Mouse (Mus musculus) MEL (cell line): ENCODE results near the gene Eml2.

Source experiments
- CHD1 ChIP-seq: IDR thresholded peaks from 2 replicates; pipeline ENCODE4 v1.6.1; 2012; ENCODE audit warnings: low read depth, mild to moderate bottlenecking, inconsistent platforms, low read length, improper control_type of control experiment
- CTCF ChIP-seq, 3 experiments: IDR thresholded peaks in 2 of 3; conservative IDR thresholded peaks in 1 of 3; 2 replicates each; pipeline ENCODE4 v1.5.1; 2011 to 2012; ENCODE audit warnings: low read length in 3 of 3, low read depth in 2 of 3, mild to moderate bottlenecking in 2 of 3, improper control_type of control experiment in 1 of 3, inconsistent platforms in 1 of 3, mixed read lengths in 1 of 3, moderate library complexity in 1 of 3; ENCODE audit not compliant: control insufficient read depth in 1 of 3, insufficient read depth in 1 of 3, poor library complexity in 1 of 3, severe bottlenecking in 1 of 3
- ELF1 ChIP-seq: IDR thresholded peaks from 2 replicates; pipeline ENCODE4 v1.6.1; 2014; ENCODE audit warnings: low read depth, mild to moderate bottlenecking, inconsistent platforms, low read length, improper control_type of control experiment, moderate library complexity
- EP300 ChIP-seq, 2 experiments: IDR thresholded peaks; 2 replicates each; pipeline ENCODE4 v1.6.1; 2011; ENCODE audit warnings: improper control_type of control experiment in 2 of 2, low read length in 2 of 2, low read depth in 1 of 2, mild to moderate bottlenecking in 1 of 2
- MAFK ChIP-seq: IDR thresholded peaks from 2 replicates; pipeline ENCODE4 v1.6.1; 2011; ENCODE audit warnings: low read depth, mild to moderate bottlenecking, low read length, improper control_type of control experiment, borderline replicate concordance
- MAX ChIP-seq: IDR thresholded peaks from 2 replicates; pipeline ENCODE4 v1.6.1; 2011; ENCODE audit warnings: low read length, improper control_type of control experiment
- MYC ChIP-seq: IDR thresholded peaks from 2 replicates; pipeline ENCODE4 v1.6.1; 2011; ENCODE audit warnings: low read depth, mild to moderate bottlenecking, low read length, improper control_type of control experiment, moderate library complexity
- POLR2A ChIP-seq, 2 experiments: IDR thresholded peaks; 2 replicates each; pipeline ENCODE4 v1.6.1; 2011 to 2012; ENCODE audit warnings: low read length in 2 of 2, mild to moderate bottlenecking in 2 of 2, control low read depth in 1 of 2, improper control_type of control experiment in 1 of 2, low read depth in 1 of 2, moderate library complexity in 1 of 2; ENCODE audit not compliant: control insufficient read depth in 1 of 2, insufficient read depth in 1 of 2, poor library complexity in 1 of 2
- SIN3A ChIP-seq: IDR thresholded peaks from 2 replicates; pipeline ENCODE4 v1.6.1; 2012; ENCODE audit warnings: low read length, improper control_type of control experiment, inconsistent platforms
- TAL1 ChIP-seq: IDR thresholded peaks from 2 replicates; pipeline ENCODE4 v1.6.1; 2012; ENCODE audit warnings: mild to moderate bottlenecking, inconsistent platforms, low read length, moderate library complexity, mixed read lengths
- USF2 ChIP-seq, 2 experiments: IDR thresholded peaks; 2 replicates each; pipeline ENCODE4 v1.6.1; 2011 to 2012; ENCODE audit warnings: improper control_type of control experiment in 2 of 2, low read length in 2 of 2, borderline replicate concordance in 1 of 2, inconsistent platforms in 1 of 2, low read depth in 1 of 2, mild to moderate bottlenecking in 1 of 2; ENCODE audit not compliant: insufficient read depth in 1 of 2
- ZC3H11A ChIP-seq: IDR thresholded peaks from 2 replicates; pipeline ENCODE4 v1.6.1; 2012; ENCODE audit warnings: low read depth, mild to moderate bottlenecking, inconsistent platforms, low read length, improper control_type of control experiment
- ZKSCAN1 ChIP-seq: IDR thresholded peaks from 2 replicates; pipeline ENCODE4 v1.6.1; 2012; ENCODE audit warnings: low read depth, mild to moderate bottlenecking, inconsistent platforms, low read length, improper control_type of control experiment, moderate library complexity

DNA sequence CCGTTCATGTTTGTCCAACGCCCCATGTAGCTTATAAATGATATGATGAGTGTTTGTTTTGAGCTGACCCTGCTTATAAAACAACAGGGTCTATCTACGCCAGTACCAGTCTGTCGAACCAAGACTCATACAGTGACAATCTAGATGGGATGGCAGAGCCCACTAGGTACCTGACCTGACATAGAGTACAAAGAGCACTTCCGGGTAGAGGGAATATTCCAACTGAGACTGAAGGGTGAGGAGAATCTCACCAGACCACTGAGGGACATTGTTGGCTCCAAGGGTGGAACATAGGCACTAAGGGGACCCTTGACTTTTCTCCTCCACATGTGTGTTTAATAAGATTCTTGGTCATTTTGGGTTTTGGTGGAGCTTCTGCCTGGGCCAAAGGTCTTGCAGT is 53.2 kb downstream of the Eml2 start:
- TF ChIP-seq ELF1, result 0 out of 2 replicates have a peak, but pooled peaks have one; percentile 31
- no peak for TF ChIP-seq CTCF (IDR thresholded peaks at IDR 0.05 in 2 of 3, conservative IDR thresholded peaks at IDR 0.05 in 1 of 3; ENCODE audit: control insufficient read depth in 1 of 3, insufficient read depth in 1 of 3, low read depth in 2 of 3, low read length in 3 of 3, poor library complexity in 1 of 3, severe bottlenecking in 1 of 3)
- no peak for TF ChIP-seq ZC3H11A
- TF ChIP-seq SIN3A, result no peak
- TF ChIP-seq EP300 (IDR thresholded peaks at IDR 0.05; ENCODE audit: low read depth in 1 of 2, low read length in 2 of 2), result no peak
- no peak for TF ChIP-seq MAFK
- no peak for TF ChIP-seq POLR2A (IDR thresholded peaks at IDR 0.05; ENCODE audit: control insufficient read depth in 1 of 2, insufficient read depth in 1 of 2, low read depth in 1 of 2, low read length in 2 of 2, poor library complexity in 1 of 2)
- no peak for TF ChIP-seq TAL1
- no peak for TF ChIP-seq MAX
- TF ChIP-seq USF2 (IDR thresholded peaks at IDR 0.05; ENCODE audit: borderline replicate concordance in 1 of 2, insufficient read depth in 1 of 2, low read depth in 1 of 2, low read length in 2 of 2), result no peak
- no peak for TF ChIP-seq ZKSCAN1
- no peak for TF ChIP-seq MYC
- TF ChIP-seq CHD1, result no peak
